Mouse (Mus musculus) olfactory bulb, adult 2 months (tissue): ENCODE measurements around the gene Irak3. TPM values are rescaled to one million over a fixed set of nuclear protein-coding genes. Genes with fewer than 3 reads are reported as not detected.

Experiments
- H3K27ac ChIP-seq: fragments of 200-500 bp; 2 replicates; pipeline ENCODE4 v1.5.1; 2012; ENCODE audit warnings: low read depth, low read length; ENCODE audit not compliant: insufficient read depth
- H3K4me1 ChIP-seq: fragments of 200-500 bp; 2 replicates; pipeline ENCODE4 v1.6.1; 2012; ENCODE audit warnings: low read length; ENCODE audit not compliant: control insufficient read depth, insufficient read depth
- H3K4me3 ChIP-seq: fragments of 200-500 bp; 2 replicates; pipeline ENCODE4 v1.5.1; 2012; ENCODE audit warnings: mild to moderate bottlenecking, low read depth, low read length, moderate library complexity; ENCODE audit not compliant: insufficient read depth
- CTCF ChIP-seq: fragments of 200-500 bp; IDR thresholded peaks from 2 replicates; pipeline ENCODE4 v1.5.1; 2012; ENCODE audit warnings: low read depth, mild to moderate bottlenecking, low read length, moderate library complexity; ENCODE audit not compliant: insufficient read depth
- POLR2A ChIP-seq: fragments of 200-500 bp; IDR thresholded peaks from 2 replicates; pipeline ENCODE4 v1.6.1; 2012; ENCODE audit warnings: mild to moderate bottlenecking, low read depth, low read length, moderate library complexity; ENCODE audit not compliant: insufficient read depth
- WGBS: fragments of 180-500 bp; shearing (Covaris S2); methylation state at CpG from one replicate; pipeline ENCODE4 v1.1.7; 2018; 5-methylcytosine and 5-hydroxymethylcytosine counted together
- polyA plus RNA-seq: library from polyadenylated mRNA; stranded (reverse); fragments of >200 nt; gene quantifications from 2 replicates; pipeline ENCODE4 v1.2.4, GENCODE M21; 2012; ENCODE audit warnings: low replicate concordance; ENCODE audit not compliant: missing spikeins, insufficient read depth, insufficient read length

Irak3 gene
- polyA plus RNA-seq, 1 experiment = not detected

- 45% methylated on average over 6 of the region's 6 CpGs for WGBS
- no peak for TF ChIP-seq POLR2A
- TF ChIP-seq CTCF = no peak
- no peak overlapping the region for H3K4me3 ChIP-seq
Measured at GRCm38 (mm10) chr10:120189782-120190181, 12.1 kb downstream of the Irak3 start.

DNA sequence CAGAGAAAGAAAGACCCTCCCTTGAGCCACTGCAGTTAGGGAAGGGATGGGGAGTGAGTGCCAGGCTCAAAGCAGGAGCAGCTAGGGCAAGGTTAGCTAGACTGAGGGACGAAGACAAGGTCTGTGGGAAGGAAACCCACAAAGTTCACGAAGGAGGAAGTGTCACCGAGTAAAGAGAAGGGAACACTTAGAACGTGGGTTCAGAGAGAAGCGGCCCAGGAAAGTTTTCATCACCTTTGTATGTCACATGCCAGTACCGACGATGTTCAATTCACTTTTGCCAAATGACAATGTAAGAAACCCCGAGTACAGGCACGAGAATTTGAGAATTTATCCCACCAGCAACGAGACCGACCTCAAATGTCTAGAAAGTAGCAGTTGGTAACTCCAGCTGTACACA is 12.7 kb downstream of the Irak3 start:
- H3K4me1 ChIP-seq = no peaks in the 10 kb centered on the region
- H3K4me3 ChIP-seq = no peak overlapping the region
- no peak for TF ChIP-seq POLR2A
- TF ChIP-seq CTCF = no peak
- H3K27ac ChIP-seq = no peak overlapping the region
- WGBS = 73% methylated on average over 11 of the region's 11 CpGs

More at GRCm38 (mm10) chr10:120189782-120190181, 12.1 kb downstream of the Irak3 start:
- H3K4me1 ChIP-seq = no peaks in the 10 kb centered on the region
- no peak overlapping the region for H3K27ac ChIP-seq

DNA sequence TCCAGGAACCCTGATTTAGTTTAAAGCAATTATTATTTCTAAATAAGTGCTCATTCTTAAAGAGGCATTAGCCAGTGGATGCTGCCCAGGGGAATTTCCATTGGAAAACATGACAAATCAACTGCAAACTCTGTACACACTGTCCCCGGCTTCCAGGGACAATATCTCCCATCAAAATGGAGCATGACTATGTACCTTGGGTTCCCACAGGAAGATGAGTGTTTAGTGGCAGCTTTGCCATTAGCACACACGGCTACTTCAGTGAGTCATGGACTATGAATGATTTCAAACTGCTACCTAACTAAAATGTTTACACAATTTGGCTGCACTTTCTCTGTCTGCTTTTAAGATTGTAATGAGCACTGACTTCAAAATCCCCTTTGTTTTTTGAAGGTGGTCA is 13.4 kb downstream of the Irak3 start:
- Histone ChIP-seq H3K4me3 (no peak overlapping the region), H3K4me1 (no peaks in the 10 kb centered on the region), H3K27ac (no peak overlapping the region)
- WGBS = 58% methylated on average over 2 of the region's 2 CpGs
- no peak for TF ChIP-seq POLR2A
- no peak for TF ChIP-seq CTCF

GRCm38 (mm10) chr10:120183342-120183741 is 18.6 kb downstream of the Irak3 start:
- H3K27ac ChIP-seq = no peak overlapping the region
- no peak for TF ChIP-seq CTCF
- TF ChIP-seq POLR2A = no peak
- WGBS = 85% methylated on average over 2 of the region's 2 CpGs
- H3K4me1 ChIP-seq = no peaks in the 10 kb centered on the region
- no peak overlapping the region for H3K4me3 ChIP-seq

- 94% methylated on average over 1 of the region's 1 CpGs for whole genome bisulfite sequencing
- Histone ChIP-seq H3K27ac (no peak overlapping the region), H3K4me1 (no peaks in the 10 kb centered on the region), H3K4me3 (no peak overlapping the region)
- TF ChIP-seq POLR2A (no peak), CTCF (no peak)
Measured at GRCm38 (mm10) chr10:120182887-120183286, 19.0 kb downstream of the Irak3 start.

DNA sequence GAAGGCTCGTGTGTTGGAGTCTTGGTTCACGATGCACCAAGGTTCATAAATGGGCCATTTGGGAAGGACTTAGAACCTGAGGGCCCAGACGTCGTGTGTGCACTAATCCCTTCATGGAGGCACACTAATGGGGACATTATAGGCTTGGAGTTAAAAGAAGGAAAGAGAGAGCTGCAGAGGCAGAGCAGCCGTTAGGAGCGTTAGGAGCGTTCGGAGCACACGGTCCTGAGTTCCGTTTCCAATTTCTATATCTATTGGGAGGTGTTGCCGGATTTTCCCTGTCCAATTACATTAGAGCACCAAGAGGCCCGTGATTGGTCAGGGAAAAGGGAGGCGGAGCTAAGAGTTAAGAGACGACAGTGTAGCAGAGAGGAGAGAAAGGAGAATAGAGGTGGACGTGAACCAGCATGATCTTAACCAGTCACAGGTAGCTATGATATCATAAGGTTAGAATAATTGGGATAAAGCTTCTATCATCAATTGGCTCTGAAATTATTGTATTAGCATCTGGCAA is 27.7 kb downstream of the Irak3 start:
- H3K4me3 ChIP-seq = no peak overlapping the region
- WGBS = 87% methylated on average over 15 of the region's 15 CpGs
- no peak overlapping the region for H3K27ac ChIP-seq
- TF ChIP-seq CTCF (no peak), POLR2A (no peak)
- no peaks in the 10 kb centered on the region for H3K4me1 ChIP-seq

- H3K4me3 ChIP-seq = no peak overlapping the region
- no peak overlapping the region for H3K27ac ChIP-seq
- no peaks in the 10 kb centered on the region for H3K4me1 ChIP-seq
- 27% methylated on average over 5 of the region's 5 CpGs for WGBS
- no peak for TF ChIP-seq CTCF
- no peak for TF ChIP-seq POLR2A
Measured at GRCm38 (mm10) chr10:120171340-120171739, 30.6 kb downstream of the Irak3 start.

DNA sequence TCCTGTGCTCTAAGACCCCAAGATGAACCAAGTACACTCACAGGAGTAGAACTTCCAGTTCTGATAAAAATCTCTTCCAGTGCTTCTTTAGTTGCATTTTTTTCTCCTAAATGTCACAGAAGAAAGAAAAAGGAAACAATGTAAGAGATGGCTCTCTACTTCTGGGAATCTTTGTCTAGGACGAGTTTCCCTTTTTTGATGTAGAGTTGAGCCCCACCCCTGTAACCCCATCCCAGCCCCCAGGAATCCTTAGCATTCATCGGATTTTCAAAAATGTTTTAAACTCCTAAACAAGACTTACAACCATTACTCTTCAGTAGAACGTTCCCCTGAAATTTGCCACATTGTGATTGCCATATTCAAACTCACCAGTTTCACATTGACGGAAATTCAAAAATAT is 31.7 kb downstream of the Irak3 start:
- TF ChIP-seq POLR2A (no peak), CTCF (no peak)

DNA sequence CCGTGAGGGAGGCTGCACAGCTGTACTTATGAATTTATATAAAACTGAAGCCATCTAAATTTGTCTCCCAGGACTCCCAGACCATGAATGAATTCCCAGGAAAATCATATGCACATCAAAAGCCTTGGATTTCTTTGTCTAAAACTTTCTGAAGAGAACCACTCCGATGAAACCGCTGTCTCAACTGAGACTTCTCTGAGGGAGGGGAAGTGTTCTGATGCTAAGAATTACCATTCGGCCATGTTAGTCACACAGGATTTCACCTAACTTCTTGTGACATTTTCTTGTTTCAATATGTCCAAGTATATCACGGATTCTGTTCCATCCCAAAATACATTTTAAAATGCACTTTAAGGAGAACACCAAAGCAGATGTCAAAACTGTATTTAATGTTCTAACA is 32.1 kb downstream of the Irak3 start:
- WGBS = 80% methylated on average over 5 of the region's 5 CpGs
- H3K4me3 ChIP-seq = no peak overlapping the region
- TF ChIP-seq CTCF = no peak
- no peak for TF ChIP-seq POLR2A
- no peak overlapping the region for H3K27ac ChIP-seq
- H3K4me1 ChIP-seq = no peaks in the 10 kb centered on the region

More for the DNA sequence above, 31.7 kb downstream of the Irak3 start:
- no peaks in the 10 kb centered on the region for H3K4me1 ChIP-seq
- H3K4me3 ChIP-seq = no peak overlapping the region
- WGBS = 78% methylated on average over 4 of the region's 4 CpGs
- no peak overlapping the region for H3K27ac ChIP-seq

DNA sequence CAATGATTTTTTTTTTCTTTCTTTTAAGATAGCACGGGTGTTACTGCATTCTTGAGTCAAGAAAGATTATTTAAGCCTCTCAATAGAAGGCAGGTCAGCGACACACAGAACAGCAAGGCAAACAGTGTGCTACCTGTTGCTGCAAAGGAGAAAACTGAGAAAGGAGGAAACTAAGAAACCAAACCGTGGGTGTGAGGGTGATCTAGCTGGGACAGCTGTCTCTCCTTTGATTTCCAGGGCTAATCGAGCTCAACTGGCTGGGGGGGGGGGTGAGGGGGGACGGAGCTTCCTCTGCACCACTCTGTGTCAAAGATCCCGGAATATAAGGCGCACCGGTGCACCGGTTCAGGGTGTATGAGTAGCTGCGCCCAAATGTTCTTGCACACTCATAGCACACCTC is 32.9 kb downstream of the Irak3 start:
- Histone ChIP-seq H3K27ac (no peak overlapping the region), H3K4me3 (no peak overlapping the region), H3K4me1 (no peaks in the 10 kb centered on the region)
- TF ChIP-seq CTCF = no peak
- no peak for TF ChIP-seq POLR2A
- 64% methylated on average over 10 of the region's 10 CpGs for WGBS
